Mouse (Mus musculus) intestine, embryonic 15.5 days (tissue): ENCODE measurements at regions not wholly inside any gene's neighbourhood (a gene's known extent, or its start where the extent isn't known, plus 50 kb on each side); places are given as distances from the start of the nearest gene placed in this dataset.
A peak's percentile ranks its signal among the peaks of the same experiment; 100 is the strongest.
"Not testable (repeated sequence)": the region's sequence is repeated elsewhere in the genome, so short reads cannot be mapped to it uniquely, and the experiment has no call there.

Source experiments
- ATAC-seq: fragments of 200-750 bp; cut with Nextera tagmentation; 2 replicates; pipeline ENCODE4 v1.8.0; 2017; ENCODE audit warnings: moderate TSS enrichment, moderate library complexity
- H3K27ac ChIP-seq: fragments of 300-500 bp; sonication (generic); 2 replicates; pipeline ENCODE4 v1.5.1; 2015; ENCODE audit warnings: mild to moderate bottlenecking, inconsistent platforms
- H3K27me3 ChIP-seq: fragments of 300-500 bp; sonication (generic); replicated peaks from 2 replicates; pipeline ENCODE4 v1.6.1; 2015; ENCODE audit warnings: inconsistent platforms
- H3K36me3 ChIP-seq: fragments of 300-500 bp; sonication (generic); 2 replicates; pipeline ENCODE4 v1.6.1; 2015; ENCODE audit warnings: inconsistent platforms
- H3K4me1 ChIP-seq: fragments of 300-500 bp; sonication (generic); replicated peaks from 2 replicates; pipeline ENCODE4 v1.6.1; 2015; ENCODE audit warnings: inconsistent platforms
- H3K4me2 ChIP-seq: fragments of 300-500 bp; sonication (generic); replicated peaks from 2 replicates; pipeline ENCODE4 v1.6.1; 2015; ENCODE audit warnings: mild to moderate bottlenecking, inconsistent platforms
- H3K4me3 ChIP-seq: fragments of 300-500 bp; sonication (generic); replicated peaks from 2 replicates; pipeline ENCODE4 v1.5.1; 2015; ENCODE audit warnings: inconsistent platforms
- H3K9ac ChIP-seq: fragments of 300-500 bp; sonication (generic); 2 replicates; pipeline ENCODE4 v1.6.1; 2015; ENCODE audit warnings: inconsistent platforms
- H3K9me3 ChIP-seq: fragments of 300-500 bp; sonication (generic); 2 replicates; pipeline ENCODE4 v1.6.1; 2016; ENCODE audit warnings: inconsistent platforms
- WGBS: fragments of 180-500 bp; shearing (Covaris S2); methylation state at CpG from one replicate; pipeline ENCODE4 v1.1.7; 2015; 5-methylcytosine and 5-hydroxymethylcytosine counted together

- no peak for ATAC-seq
- no peaks in the 10 kb centered on the region for H3K27me3 ChIP-seq
- no peak overlapping the region for H3K9ac ChIP-seq
- 75% methylated on average over 1 of the region's 1 CpGs for WGBS
- no peak overlapping the region for H3K4me3 ChIP-seq
- no peak overlapping the region for H3K27ac ChIP-seq
- no peaks in the 10 kb centered on the region for H3K9me3 ChIP-seq
- no peak overlapping the region for H3K4me2 ChIP-seq
- no peaks in the 10 kb centered on the region for H3K4me1 ChIP-seq
- no peaks in the 10 kb centered on the region for H3K36me3 ChIP-seq
Observed at GRCm38 (mm10) chr2:107468671-107469070, 178.2 kb downstream of the Kcna4 start.

DNA sequence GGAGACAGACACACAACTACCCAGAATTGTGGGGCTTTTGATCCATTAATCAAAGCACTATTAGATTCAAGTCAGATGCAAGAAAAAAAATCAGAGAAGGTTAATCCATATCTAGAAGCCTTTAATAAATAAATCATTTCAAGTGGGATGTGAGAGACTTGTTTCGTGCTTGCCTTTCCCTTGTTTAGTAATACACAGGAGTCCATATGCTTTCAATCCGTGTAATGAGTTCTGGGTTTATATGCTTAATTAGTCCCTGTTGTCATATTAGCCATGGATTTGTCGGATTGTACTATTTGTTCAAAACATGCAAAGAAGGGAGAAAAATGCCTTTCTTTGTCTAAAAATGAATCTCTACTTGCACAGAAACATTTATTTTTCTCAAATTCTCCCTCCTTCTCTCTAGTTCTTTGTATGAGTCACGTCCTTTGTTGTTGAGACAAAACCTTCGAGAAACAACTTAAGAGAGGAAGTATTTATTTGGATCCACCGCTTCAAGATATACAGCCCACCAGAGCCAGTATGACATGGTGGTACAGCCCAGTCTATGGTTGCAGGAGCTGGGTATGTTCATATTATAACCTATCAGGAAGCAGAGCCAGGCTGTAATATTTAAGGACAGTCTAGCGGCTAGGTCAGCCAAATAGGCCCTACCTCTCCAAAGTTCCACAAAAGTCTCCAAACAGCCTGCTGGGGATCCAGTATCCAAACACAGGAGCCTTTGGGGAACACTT lies 213.4 kb downstream of the Kcna4 start:
- Histone ChIP-seq H3K27me3 (no peaks in the 10 kb centered on the region), H3K4me3 (no peak overlapping the region), H3K9me3 (no peaks in the 10 kb centered on the region), H3K4me1 (no peaks in the 10 kb centered on the region), H3K36me3 (no peaks in the 10 kb centered on the region), H3K27ac (no peak overlapping the region), H3K4me2 (no peak overlapping the region), H3K9ac (no peak overlapping the region)
- WGBS: 79% methylated on average over 7 of the region's 7 CpGs
- no peak for ATAC-seq

DNA sequence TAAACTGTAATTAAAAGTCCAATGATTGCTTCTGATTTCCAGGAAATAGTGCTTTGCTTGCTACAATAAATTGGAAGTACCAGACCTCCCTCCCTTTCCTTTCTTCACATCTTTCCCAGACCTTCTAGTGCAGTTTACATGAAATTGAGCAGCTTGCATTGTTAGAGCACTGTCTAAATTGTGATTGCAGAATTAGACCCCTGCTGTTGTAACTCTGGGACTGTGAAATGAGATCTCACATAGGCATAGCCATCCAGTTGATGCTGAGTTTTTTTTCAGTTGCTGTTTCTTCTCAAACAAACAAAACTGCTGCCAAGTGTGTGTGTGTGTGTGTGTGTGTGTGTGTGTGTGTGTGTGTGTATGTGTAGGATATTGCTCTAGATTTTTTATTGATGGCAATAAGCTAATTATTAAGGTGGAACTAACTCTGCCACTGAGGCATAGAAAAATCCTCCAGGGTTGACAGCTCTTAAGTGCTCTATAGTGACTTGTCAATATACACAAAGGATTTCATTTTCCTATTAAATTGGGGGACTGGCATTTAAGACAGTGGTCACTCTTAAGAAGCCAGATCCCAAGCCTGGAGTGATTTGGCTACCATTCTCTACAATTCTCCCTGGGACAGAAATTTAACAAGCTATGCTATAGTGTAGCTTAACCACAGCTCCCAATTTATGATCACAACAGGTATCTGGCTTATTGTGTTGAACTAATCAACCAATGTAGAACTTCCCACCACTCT lies 217.2 kb downstream of the Kcna4 start:
- Histone ChIP-seq H3K27ac (no peak overlapping the region), H3K4me3 (no peak overlapping the region), H3K9me3 (no peaks in the 10 kb centered on the region), H3K36me3 (no peaks in the 10 kb centered on the region), H3K4me1 (no peaks in the 10 kb centered on the region), H3K4me2 (no peak overlapping the region), H3K27me3 (no peaks in the 10 kb centered on the region), H3K9ac (no peak overlapping the region)
- ATAC-seq: no peak

GRCm38 (mm10) chr2:107515486-107515885 lies 225.0 kb downstream of the Kcna4 start:
- 88% methylated on average over 1 of the region's 1 CpGs for WGBS
- not testable (repeated sequence) for H3K4me2 ChIP-seq, ATAC-seq, H3K27me3 ChIP-seq, H3K36me3 ChIP-seq, H3K4me1 ChIP-seq, H3K9ac ChIP-seq, H3K27ac ChIP-seq, H3K4me3 ChIP-seq, H3K9me3 ChIP-seq

GRCm38 (mm10) chr2:107518107-107518506 lies 227.7 kb downstream of the Kcna4 start:
- WGBS: 56% methylated on average over 1 of the region's 1 CpGs
- H3K27ac ChIP-seq: no peak overlapping the region
- no peak for ATAC-seq
- no peaks in the 10 kb centered on the region for H3K4me1 ChIP-seq
- H3K9ac ChIP-seq: no peak overlapping the region
- no peaks in the 10 kb centered on the region for H3K9me3 ChIP-seq
- H3K4me2 ChIP-seq: no peak overlapping the region
- no peaks in the 10 kb centered on the region for H3K27me3 ChIP-seq
- no peak overlapping the region for H3K4me3 ChIP-seq
- no peaks in the 10 kb centered on the region for H3K36me3 ChIP-seq

DNA sequence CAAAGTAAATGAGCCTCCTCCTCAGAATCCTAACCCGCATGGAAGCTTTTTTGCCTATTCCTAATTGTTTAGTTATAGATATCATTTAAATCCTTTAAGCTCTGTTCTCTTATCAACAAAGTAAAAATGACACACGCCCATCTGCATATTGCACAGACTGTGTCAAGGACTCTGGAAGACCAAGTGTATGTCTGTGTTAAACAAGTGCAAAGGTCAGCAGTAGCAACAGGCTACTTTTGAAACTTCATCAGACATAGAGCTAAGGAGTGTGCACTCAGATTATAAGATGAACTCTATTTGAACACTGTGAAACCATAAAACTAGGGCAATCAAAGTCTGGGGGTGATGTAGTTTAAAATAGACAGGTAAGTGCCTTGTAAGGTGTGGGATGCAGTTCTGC lies 228.3 kb downstream of the Kcna4 start:
- Histone ChIP-seq H3K4me1 (no peaks in the 10 kb centered on the region), H3K27me3 (no peaks in the 10 kb centered on the region), H3K36me3 (no peaks in the 10 kb centered on the region), H3K4me3 (no peak overlapping the region), H3K9me3 (no peaks in the 10 kb centered on the region), H3K27ac (no peak overlapping the region), H3K4me2 (no peak overlapping the region), H3K9ac (no peak overlapping the region)
- 45% methylated on average over 2 of the region's 2 CpGs for WGBS
- peak; percentile 62 for ATAC-seq

DNA sequence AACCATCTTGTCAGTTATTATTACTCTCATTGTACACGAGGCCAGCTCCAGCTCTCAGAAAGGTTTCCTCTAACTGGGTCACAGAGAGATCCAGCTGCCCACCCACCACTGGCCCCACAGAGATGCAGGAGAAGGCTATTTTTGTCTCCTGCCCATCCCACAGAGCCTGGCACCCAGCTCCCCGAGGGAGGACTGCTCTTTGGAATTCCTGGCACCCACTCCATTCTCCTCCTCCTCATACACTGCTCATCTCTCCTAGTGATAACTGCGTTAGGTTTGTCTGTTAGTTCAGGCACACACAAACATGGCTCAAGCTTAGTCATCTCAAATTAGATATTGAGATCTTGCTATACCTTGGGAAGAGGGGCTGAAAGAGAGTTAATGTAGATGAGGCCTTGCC lies 228.9 kb downstream of the Kcna4 start:
- Histone ChIP-seq H3K9me3 (no peaks in the 10 kb centered on the region), H3K4me2 (no peak overlapping the region), H3K4me3 (no peak overlapping the region), H3K4me1 (no peaks in the 10 kb centered on the region), H3K27ac (no peak overlapping the region), H3K36me3 (no peaks in the 10 kb centered on the region), H3K27me3 (no peaks in the 10 kb centered on the region), H3K9ac (no peak overlapping the region)
- WGBS: 33% methylated on average over 3 of the region's 3 CpGs
- ATAC-seq: peak; percentile 59; the same call in 1 of the 2 replicates

DNA sequence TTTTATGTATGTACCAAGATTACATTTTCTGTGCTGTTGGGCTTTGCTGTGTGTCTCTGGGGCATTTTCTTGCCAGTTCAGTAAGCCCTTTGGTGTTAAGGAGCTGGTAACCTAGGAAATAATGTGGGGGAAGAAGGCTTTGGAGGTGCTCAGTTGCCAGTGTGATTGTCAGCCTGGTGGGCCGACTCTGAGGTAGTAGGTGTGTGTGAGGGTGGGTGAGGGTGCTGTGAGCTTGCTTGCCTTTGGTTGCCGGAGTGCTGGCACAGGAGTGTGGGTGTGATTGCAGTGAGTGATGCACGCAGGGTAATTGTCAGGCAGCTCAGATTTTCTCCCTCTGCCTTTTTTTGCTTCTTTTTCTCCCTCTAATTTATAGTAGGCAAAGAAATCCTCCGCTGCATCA lies 229.3 kb downstream of the Kcna4 start:
- Histone ChIP-seq H3K4me2 (no peak overlapping the region), H3K36me3 (no peaks in the 10 kb centered on the region), H3K9ac (no peak overlapping the region), H3K9me3 (no peaks in the 10 kb centered on the region), H3K4me3 (no peak overlapping the region), H3K4me1 (no peaks in the 10 kb centered on the region), H3K27me3 (no peaks in the 10 kb centered on the region), H3K27ac (no peak overlapping the region)
- WGBS: 64% methylated on average over 4 of the region's 4 CpGs
- ATAC-seq: no peak; the same call in 1 of the 2 replicates

DNA sequence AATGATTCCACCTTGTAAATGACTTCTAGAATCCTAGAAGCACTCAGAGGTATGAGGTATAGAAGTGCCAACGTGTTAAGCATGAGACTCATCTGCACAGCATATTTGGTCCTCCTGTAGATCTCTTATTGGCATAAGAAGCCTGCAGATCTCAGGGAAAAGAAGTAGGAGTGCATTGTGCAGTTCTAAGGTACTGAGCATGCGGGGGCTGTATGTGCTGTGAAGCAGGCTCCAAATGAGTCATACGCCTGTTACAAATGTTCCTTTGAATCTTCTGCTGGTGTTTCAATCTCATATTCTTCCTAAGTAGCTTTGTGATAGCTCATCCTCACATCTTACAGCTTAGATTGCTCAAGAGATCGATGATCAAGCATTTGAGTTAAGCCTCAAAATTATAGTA lies 252.7 kb downstream of the Kcna4 start:
- H3K9me3 ChIP-seq: no peaks in the 10 kb centered on the region
- H3K27ac ChIP-seq: no peak overlapping the region
- no peak overlapping the region for H3K9ac ChIP-seq
- no peak overlapping the region for H3K4me2 ChIP-seq
- H3K36me3 ChIP-seq: no peaks in the 10 kb centered on the region
- ATAC-seq: no peak
- H3K4me3 ChIP-seq: no peak overlapping the region
- WGBS: 85% methylated on average over 4 of the region's 4 CpGs
- H3K27me3 ChIP-seq: no peaks in the 10 kb centered on the region
- H3K4me1 ChIP-seq: no peaks in the 10 kb centered on the region

GRCm38 (mm10) chr2:107552569-107552968 lies 262.1 kb downstream of the Kcna4 start:
- H3K9ac ChIP-seq: no peak overlapping the region
- H3K27ac ChIP-seq: no peak overlapping the region
- H3K9me3 ChIP-seq: no peaks in the 10 kb centered on the region
- no peaks in the 10 kb centered on the region for H3K4me1 ChIP-seq
- no peak overlapping the region for H3K4me3 ChIP-seq
- ATAC-seq: no peak
- H3K27me3 ChIP-seq: no peaks in the 10 kb centered on the region
- no peak overlapping the region for H3K4me2 ChIP-seq
- H3K36me3 ChIP-seq: no peaks in the 10 kb centered on the region
- 71% methylated on average over 1 of the region's 1 CpGs for WGBS

DNA sequence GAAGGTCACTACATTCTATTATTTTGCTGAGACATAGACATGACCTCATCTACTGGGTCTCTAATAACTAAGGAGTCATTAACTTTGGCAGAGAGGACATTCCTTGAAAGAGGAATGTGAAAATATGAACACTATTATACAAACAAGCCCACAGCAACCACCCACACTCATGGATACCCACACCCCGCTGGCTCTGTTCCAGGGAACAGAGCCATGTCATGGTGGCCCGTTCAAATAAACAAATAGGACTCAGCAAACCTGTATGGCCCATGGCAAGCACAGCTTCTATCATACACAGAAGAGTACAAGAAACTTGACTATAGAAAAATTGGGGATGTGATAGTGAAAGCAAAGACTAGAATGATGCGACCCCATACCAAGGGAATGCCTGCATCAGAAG lies 265.8 kb downstream of the Kcna4 start:
- no peak for ATAC-seq
- Histone ChIP-seq H3K9ac (no peak overlapping the region), H3K27ac (no peak overlapping the region), H3K4me2 (no peak overlapping the region), H3K4me3 (no peak overlapping the region), H3K27me3 (no peaks in the 10 kb centered on the region), H3K4me1 (no peaks in the 10 kb centered on the region), H3K9me3 (no peaks in the 10 kb centered on the region), H3K36me3 (no peaks in the 10 kb centered on the region)
- 72% methylated on average over 3 of the region's 3 CpGs for WGBS

DNA sequence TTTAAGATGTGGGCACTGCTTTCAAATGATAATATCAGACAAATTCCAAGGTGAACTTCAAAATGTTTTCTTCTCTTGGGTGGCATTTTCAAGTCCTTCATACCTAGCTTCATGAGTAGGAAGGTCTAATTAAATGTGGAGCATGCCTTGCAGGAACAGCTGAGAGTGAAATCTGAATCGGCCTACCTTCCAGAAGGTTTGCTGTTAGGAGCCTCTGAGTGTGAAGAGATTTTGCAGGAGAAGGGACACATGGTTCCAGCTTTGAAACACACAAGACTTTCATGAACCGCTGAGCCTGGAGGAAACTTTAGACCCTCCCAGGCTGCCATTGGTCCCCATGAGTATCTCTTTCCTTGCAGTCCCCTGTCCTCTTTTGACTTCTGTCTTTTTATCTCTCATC lies 279.2 kb downstream of the Kcna4 start:
- H3K9ac ChIP-seq: no peak overlapping the region
- WGBS: 82% methylated on average over 2 of the region's 2 CpGs
- no peak for ATAC-seq
- H3K4me3 ChIP-seq: no peak overlapping the region
- no peaks in the 10 kb centered on the region for H3K9me3 ChIP-seq
- H3K27me3 ChIP-seq: no peaks in the 10 kb centered on the region
- H3K36me3 ChIP-seq: no peaks in the 10 kb centered on the region
- H3K4me2 ChIP-seq: no peak overlapping the region
- H3K4me1 ChIP-seq: no peaks in the 10 kb centered on the region
- no peak overlapping the region for H3K27ac ChIP-seq
